Mouse (Mus musculus): ENCODE data around the gene Ncln. TPM values are rescaled to one million over a fixed set of nuclear protein-coding genes. Genes with fewer than 3 reads are reported as not detected.

The Ncln gene
- polyA plus RNA-seq (2012; rRNA removed; ENCODE audit: low replicate concordance) = 174 and 241 TPM in 2 replicates

DNA sequence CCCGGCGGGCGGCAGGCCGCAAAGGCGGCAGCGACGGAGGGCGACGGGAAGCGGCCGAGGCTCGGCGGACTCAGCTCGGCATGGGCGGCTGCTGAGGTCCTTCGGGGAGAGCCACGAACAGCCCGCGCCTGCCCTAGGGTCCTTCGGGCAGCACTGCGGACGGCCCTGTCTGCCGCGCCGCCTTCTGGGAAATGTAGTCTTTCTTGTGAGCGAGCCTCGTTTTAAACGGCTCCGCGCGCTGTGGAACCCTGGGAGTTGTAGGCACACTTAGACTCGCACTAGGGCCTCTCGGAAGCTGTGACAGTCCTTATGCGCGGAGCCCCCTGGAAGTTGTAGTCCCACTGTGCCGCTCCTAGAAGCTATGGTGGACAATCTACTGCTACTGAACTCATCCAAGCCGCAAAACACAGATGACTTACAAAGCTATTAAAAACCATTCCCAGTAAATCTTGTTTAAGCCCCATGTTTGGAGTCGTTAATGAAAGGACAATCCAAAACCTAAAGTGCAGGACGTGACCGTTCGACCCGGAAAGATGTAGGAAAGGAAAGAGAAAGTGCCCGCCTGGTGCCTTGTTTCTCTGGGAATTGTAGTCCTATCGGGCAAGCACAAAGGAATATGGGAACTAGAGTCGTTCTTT is at the start of gene Ncln:
Gene Ncln, minus strand, starts transcription at position 129 of the 638 bp plus-strand sequence.

DNA sequence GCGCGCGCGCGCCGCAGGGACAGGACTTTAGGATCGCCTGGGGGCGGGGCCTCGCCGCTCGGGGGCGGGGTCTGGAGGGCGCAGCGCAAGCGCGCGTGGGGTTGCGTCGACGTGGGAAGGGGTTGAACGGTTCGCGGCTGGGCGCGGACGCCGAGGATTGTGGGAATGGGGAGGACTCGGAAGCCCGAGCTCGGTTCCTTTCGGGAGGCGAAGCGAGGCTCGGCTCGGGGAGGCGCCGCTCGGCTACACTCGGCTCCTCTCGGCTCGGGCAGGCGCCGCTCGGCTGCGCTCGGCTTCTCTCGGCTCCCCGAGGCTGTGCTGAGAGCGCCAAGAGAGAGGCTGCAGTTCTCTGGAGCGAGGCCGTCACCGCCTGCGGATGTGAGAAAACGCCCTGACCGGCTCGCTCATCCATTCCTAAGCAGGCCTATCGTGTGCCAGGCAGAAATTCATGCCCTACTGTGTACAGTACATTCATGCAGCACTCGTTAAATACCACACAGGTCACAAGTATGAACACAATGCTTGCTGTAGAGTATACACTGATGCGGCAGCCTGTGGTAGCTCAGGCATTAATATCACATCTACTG is 49.1 kb upstream of the Ncln start, which contains the start of gene Gna11:
Gene Gna11, minus strand, starts transcription at position 30 of the 587 bp plus-strand sequence.

DNA sequence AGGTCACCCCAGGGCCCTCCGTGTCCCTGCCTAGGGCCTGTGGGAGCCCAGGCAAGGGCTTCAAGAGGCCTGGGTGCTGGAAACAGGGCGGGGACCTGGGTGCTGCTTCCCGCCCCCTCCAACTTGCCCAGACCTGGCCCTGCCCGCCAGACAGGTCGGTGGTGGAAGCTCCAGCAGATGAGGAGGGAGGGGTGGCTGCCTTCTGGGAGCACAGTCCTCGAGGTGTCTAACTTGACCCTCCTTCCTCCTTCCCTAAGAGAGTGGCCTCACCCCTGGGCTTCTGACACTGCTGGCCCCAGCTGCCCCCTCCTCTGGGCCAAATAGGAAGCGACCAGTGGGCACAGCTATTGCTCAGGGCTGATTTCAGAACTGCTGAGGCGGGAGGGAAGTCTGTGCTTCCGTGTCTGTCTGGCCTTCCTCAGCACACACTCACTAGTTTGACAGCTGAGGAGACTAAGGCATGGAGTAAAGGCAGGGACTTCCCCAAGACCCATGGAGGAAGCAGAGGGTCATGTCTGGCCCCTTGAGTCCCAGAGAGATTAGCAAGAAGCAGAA is 27.9 kb upstream of the Ncln start, which contains the start of gene Gna15:
Gene Gna15, minus strand, starts transcription at position 175 of the 555 bp plus-strand sequence.

DNA sequence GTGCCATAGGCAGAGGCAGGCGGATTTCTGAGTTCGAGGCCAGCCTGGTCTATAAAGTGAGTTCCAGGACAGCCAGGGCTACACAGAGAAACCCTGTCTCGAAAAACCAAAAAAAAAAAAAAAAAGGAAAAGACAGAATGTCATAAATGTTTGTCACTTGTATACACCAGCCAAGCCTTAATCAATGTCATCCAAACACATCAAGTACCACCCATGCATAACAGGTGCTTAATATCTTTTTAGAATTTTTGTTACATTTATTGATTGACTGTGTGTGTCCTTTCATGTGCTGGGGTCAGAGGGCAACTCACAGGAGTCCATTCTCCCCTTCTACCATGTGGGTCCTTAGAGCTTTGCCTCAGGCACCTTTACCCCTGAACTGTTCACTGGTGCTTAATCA is 3.8 kb upstream of the Ncln start, which contains the start of gene S1pr4:
Gene S1pr4, minus strand, starts transcription at position 101 of the 400 bp plus-strand sequence.

DNA sequence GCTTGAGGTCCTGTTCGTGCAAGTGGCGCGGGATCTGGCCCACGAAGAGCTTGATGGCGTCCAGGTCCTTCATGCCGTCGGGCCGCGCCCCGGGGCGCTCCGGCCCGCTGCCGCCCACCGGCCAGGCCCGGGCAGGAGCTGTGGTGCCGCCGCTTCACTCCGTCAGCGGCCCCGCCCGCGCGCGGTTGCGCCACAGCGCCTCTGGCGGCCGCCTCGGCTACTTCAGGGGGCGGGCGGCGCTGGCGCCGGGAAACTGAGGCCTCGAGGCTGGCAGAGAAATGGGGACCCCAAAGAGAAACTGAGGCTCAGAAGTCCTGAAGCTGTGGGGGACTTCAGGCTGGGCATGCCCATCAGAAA is 13.7 kb downstream of the Ncln start, which contains the start of gene Celf5:
Gene Celf5, minus strand, starts transcription at position 177 of the 357 bp plus-strand sequence.

DNA sequence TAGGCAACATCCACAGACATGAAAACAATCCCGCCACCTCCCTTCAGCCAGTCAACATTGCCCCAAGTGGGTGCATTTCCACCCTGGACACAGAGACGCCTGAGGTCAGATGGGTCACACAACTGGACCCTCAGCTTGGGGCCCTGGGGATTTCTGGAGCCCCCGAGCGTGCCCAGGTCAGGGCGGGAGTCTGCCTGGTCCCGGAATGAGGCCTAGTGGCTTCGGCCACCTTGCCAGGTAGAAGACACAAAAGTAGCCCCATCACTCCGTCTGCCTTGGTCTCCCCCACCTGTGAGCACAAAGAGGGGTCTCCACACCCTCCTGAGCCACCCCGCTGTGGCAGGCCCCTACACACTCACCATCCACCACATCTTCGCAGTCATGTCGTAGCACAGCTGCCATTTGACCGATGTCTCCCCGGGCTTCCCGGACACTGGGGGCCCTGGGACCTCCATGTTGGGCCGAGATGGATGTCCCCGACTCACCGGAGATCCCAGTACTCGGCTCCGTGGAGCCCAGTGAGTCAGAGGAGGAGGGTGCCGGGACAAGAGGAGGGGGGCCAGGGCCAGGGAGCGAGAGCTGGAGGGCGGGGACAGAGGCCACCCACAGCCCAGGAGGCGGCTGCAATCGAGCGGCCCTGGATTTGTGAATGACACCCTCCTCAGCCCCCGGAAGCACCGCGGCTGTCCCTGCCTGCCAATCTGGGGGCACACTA is 40.9 kb downstream of the Ncln start, which contains the start of gene Nfic:
Gene Nfic, minus strand, starts transcription at position 455 of the 715 bp plus-strand sequence.

Other genes with a start within 250 kb of the Ncln start
- 3.3 and 4.0 TPM in 2 replicates for gene Matk, start 243.5 kb downstream of the Ncln start, polyA plus RNA-seq (2012; rRNA removed; ENCODE audit: low replicate concordance)
- 78.4 and 104 TPM in 2 replicates for gene Mrpl54, start 229.5 kb downstream of the Ncln start, polyA plus RNA-seq (2012; rRNA removed; ENCODE audit: low replicate concordance)
- 107 and 116 TPM in 2 replicates for gene Apba3, start 229.4 kb downstream of the Ncln start, polyA plus RNA-seq (2012; rRNA removed; ENCODE audit: low replicate concordance)
- gene Tjp3, start 204.8 kb downstream of the Ncln start, polyA plus RNA-seq (2012; rRNA removed; ENCODE audit: low replicate concordance) = 0.26 and 15.2 TPM in 2 replicates
- gene Pip5k1c, start 203.4 kb downstream of the Ncln start, polyA plus RNA-seq (2012; rRNA removed; ENCODE audit: low replicate concordance) = 56.8 and 80.2 TPM in 2 replicates
- gene Cactin, start 175.3 kb downstream of the Ncln start, polyA plus RNA-seq (2012; rRNA removed; ENCODE audit: low replicate concordance) = 23.1 and 38.0 TPM in 2 replicates
- 10.1 and 16.3 TPM in 2 replicates for gene Tbxa2r, start 167.7 kb downstream of the Ncln start, polyA plus RNA-seq (2012; rRNA removed; ENCODE audit: low replicate concordance)
- gene Gipc3, start 153.1 kb downstream of the Ncln start, polyA plus RNA-seq (2012; rRNA removed; ENCODE audit: low replicate concordance) = 2.2 and 4.8 TPM in 2 replicates
- 69.5 and 90.1 TPM in 2 replicates for gene Hmg20b, start 145.9 kb downstream of the Ncln start, polyA plus RNA-seq (2012; rRNA removed; ENCODE audit: low replicate concordance)
- gene Mfsd12, start 138.9 kb downstream of the Ncln start, polyA plus RNA-seq (2012; rRNA removed; ENCODE audit: low replicate concordance) = 38.6 and 41.1 TPM in 2 replicates
- gene 4930404N11Rik, start 130.6 kb downstream of the Ncln start, polyA plus RNA-seq (2012; rRNA removed; ENCODE audit: low replicate concordance) = 0.43 and 1.8 TPM in 2 replicates
- gene Fzr1, start 117.9 kb downstream of the Ncln start, polyA plus RNA-seq (2012; rRNA removed; ENCODE audit: low replicate concordance) = 56.1 and 75.2 TPM in 2 replicates
- 61.5 and 66.9 TPM in 2 replicates for gene Dohh, start 112.0 kb downstream of the Ncln start, polyA plus RNA-seq (2012; rRNA removed; ENCODE audit: low replicate concordance)
- gene Gm48551, start 111.9 kb downstream of the Ncln start, polyA plus RNA-seq (2012; rRNA removed; ENCODE audit: low replicate concordance) = 3.2 and 5.1 TPM in 2 replicates
- 1.5 and 1.8 TPM in 2 replicates for gene Gm48552, start 107.4 kb downstream of the Ncln start, polyA plus RNA-seq (2012; rRNA removed; ENCODE audit: low replicate concordance)
- 9.8 and 12.3 TPM in 2 replicates for gene Smim24, start 103.3 kb downstream of the Ncln start, polyA plus RNA-seq (2012; rRNA removed; ENCODE audit: low replicate concordance)
- gene Nfic, start 40.8 kb downstream of the Ncln start, polyA plus RNA-seq (2012; rRNA removed; ENCODE audit: low replicate concordance) = 67.7 and 99.8 TPM in 2 replicates
- 0.70 and 0.93 TPM in 2 replicates for gene Celf5, start 13.7 kb downstream of the Ncln start, polyA plus RNA-seq (2012; rRNA removed; ENCODE audit: low replicate concordance)
- gene S1pr4, start 3.7 kb upstream of the Ncln start, polyA plus RNA-seq (2012; rRNA removed; ENCODE audit: low replicate concordance) = 7.2 and 9.4 TPM in 2 replicates
- gene Gna15, start 27.8 kb upstream of the Ncln start, polyA plus RNA-seq (2012; rRNA removed; ENCODE audit: low replicate concordance) = 3.8 and 5.3 TPM in 2 replicates
- gene Gna11, start 48.8 kb upstream of the Ncln start, polyA plus RNA-seq (2012; rRNA removed; ENCODE audit: low replicate concordance) = 141 and 164 TPM in 2 replicates
- gene Aes, start 63.1 kb upstream of the Ncln start, polyA plus RNA-seq (2012; rRNA removed; ENCODE audit: low replicate concordance) = 885 and 1,244 TPM in 2 replicates
- gene Tle2, start 78.2 kb upstream of the Ncln start, polyA plus RNA-seq (2012; rRNA removed; ENCODE audit: low replicate concordance) = 43.6 and 76.2 TPM in 2 replicates
- 9.9 and 14.9 TPM in 2 replicates for gene Tle6, start 104.7 kb upstream of the Ncln start, polyA plus RNA-seq (2012; rRNA removed; ENCODE audit: low replicate concordance)
- 1.1 and 1.3 TPM in 2 replicates for gene BC025920, start 109.9 kb upstream of the Ncln start, polyA plus RNA-seq (2012; rRNA removed; ENCODE audit: low replicate concordance)
- gene Sirt6, start 131.4 kb upstream of the Ncln start, polyA plus RNA-seq (2012; rRNA removed; ENCODE audit: low replicate concordance) = 24.8 and 39.4 TPM in 2 replicates
- gene Ankrd24, start 132.1 kb upstream of the Ncln start, polyA plus RNA-seq (2012; rRNA removed; ENCODE audit: low replicate concordance) = 36.2 and 58.5 TPM in 2 replicates
- gene Gm10778, start 152.7 kb upstream of the Ncln start, polyA plus RNA-seq (2012; rRNA removed; ENCODE audit: low replicate concordance) = 0.34 and 0.55 TPM in 2 replicates
- 0.60 and 1.3 TPM in 2 replicates for gene Zfp433, start 208.4 kb upstream of the Ncln start, polyA plus RNA-seq (2012; rRNA removed; ENCODE audit: low replicate concordance)

Measured in subcutaneous adipose tissue, adult 2 months (tissue).